Mouse (Mus musculus): ENCODE measurements around the gene Pibf1.

DNA sequence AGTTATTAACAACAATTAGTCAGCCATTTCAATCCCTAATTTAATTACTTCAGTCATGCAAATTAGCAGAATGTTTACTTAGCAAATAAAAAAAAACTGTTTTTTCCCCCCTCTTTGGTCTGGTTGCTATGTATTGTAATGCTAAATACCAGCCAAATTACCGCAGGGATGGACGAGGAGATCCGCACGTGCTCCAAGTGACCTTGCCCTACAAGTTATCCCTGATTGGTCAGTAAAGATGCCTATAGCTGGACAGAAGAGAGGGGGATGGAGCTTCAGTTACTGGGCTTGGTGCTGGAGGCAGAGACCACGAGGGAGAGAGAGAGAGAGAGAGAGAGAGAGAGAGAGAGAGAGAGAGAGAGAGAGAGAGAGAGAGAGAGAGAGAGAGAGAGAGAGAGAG, 167.5 kb downstream of the Pibf1 start:
- TF ChIP-seq CTCF (IDR thresholded peaks at IDR 0.05; ENCODE audit: low read depth) (no peak), EP300 (optimal IDR thresholded peaks at IDR 0.05) (no peak)
